Mouse (Mus musculus): ENCODE data around the gene Eif2ak2. TPM values are rescaled to one million over a fixed set of nuclear protein-coding genes. Genes with fewer than 3 reads are reported as not detected.

Gene Eif2ak2
- polyA plus RNA-seq (2014; fragmentation: Nextera tagmentation; extraction: Ambion mirVana), result 2.1 and 4.3 TPM in 2 replicates

- H3K4me1 ChIP-seq (replicated peaks; ENCODE audit: control insufficient read depth, insufficient read depth, low read length), result no peaks in the 10 kb centered on the region
- peak within 1 kb of the TSS; percentile 39 for H3K4me3 ChIP-seq (replicated peaks; ENCODE audit: low read length)
- H3K4me2 ChIP-seq (replicated peaks), result peak within 1 kb of the TSS; percentile 59
- no peaks in the 10 kb centered on the region for H3K9me3 ChIP-seq (ENCODE audit: control insufficient read depth, low read length)
- no peaks in the 10 kb centered on the region for H3K27me3 ChIP-seq (ENCODE audit: control insufficient read depth, insufficient read depth, low read length)
- peak within 1 kb of the TSS; percentile 55 for H3K9ac ChIP-seq
- peak; percentile 87 for ATAC-seq (ENCODE audit: low FRiP score)
- H3K27ac ChIP-seq, result 0 out of 2 replicates have a peak within 1 kb of the TSS, but pooled peaks have one; percentile 32
- DNase-seq (ENCODE audit: low spot score), result peak; percentile 55
- WGBS, result 2% methylated on average over 28 of the region's 28 CpGs
- no peaks in the 10 kb centered on the region for H3K36me3 ChIP-seq (replicated peaks; ENCODE audit: control insufficient read depth, insufficient read depth)
Measured at GRCm38 (mm10) chr17:78882401-78883112, at the start of gene Eif2ak2. Gene Eif2ak2 (minus strand): TSS chr17:78882573.

GRCm38 (mm10) chr17:78917696-78918095, 35.3 kb upstream of the Eif2ak2 start:
- Histone ChIP-seq H3K4me3 (replicated peaks; ENCODE audit: low read length) (no peak overlapping the region; the same call in 1 of the 2 replicates), H3K4me2 (replicated peaks) (peak overlapping the region; percentile 68), H3K9ac (peak overlapping the region; percentile 83; the same call in 1 of the 2 replicates), H3K4me1 (replicated peaks; ENCODE audit: control insufficient read depth, insufficient read depth, low read length) (peaks cover 14% of the 10 kb centered on the region), H3K36me3 (replicated peaks; ENCODE audit: control insufficient read depth, insufficient read depth) (peaks cover 44% of the 10 kb centered on the region), H3K27ac (no peak overlapping the region), H3K27me3 (ENCODE audit: control insufficient read depth, insufficient read depth, low read length) (no peaks in the 10 kb centered on the region), H3K9me3 (ENCODE audit: control insufficient read depth, low read length) (no peaks in the 10 kb centered on the region)
- ATAC-seq (ENCODE audit: low FRiP score) (no peak), DNase-seq (ENCODE audit: low spot score) (no peak)
- WGBS, result 47% methylated on average over 6 of the region's 6 CpGs

GRCm38 (mm10) chr17:78916899-78917298, 34.5 kb upstream of the Eif2ak2 start:
- no peak for DNase-seq (ENCODE audit: low spot score)
- WGBS, result 3% methylated on average over 11 of the region's 11 CpGs
- H3K27ac ChIP-seq, result peak overlapping the region; percentile 74
- H3K9ac ChIP-seq, result peak overlapping the region; percentile 83
- peaks cover 14% of the 10 kb centered on the region for H3K4me1 ChIP-seq (replicated peaks; ENCODE audit: control insufficient read depth, insufficient read depth, low read length)
- peaks cover 36% of the 10 kb centered on the region for H3K36me3 ChIP-seq (replicated peaks; ENCODE audit: control insufficient read depth, insufficient read depth)
- H3K9me3 ChIP-seq (ENCODE audit: control insufficient read depth, low read length), result no peaks in the 10 kb centered on the region
- peak; percentile 19; the same call in 1 of the 2 replicates for ATAC-seq (ENCODE audit: low FRiP score)
- no peaks in the 10 kb centered on the region for H3K27me3 ChIP-seq (ENCODE audit: control insufficient read depth, insufficient read depth, low read length)
- H3K4me2 ChIP-seq (replicated peaks), result peak overlapping the region; percentile 68
- H3K4me3 ChIP-seq (replicated peaks; ENCODE audit: low read length), result peak overlapping the region; percentile 57

GRCm38 (mm10) chr17:78916369-78916813, 34.0 kb upstream of the Eif2ak2 start, which contains the start of gene Cebpzos:
Gene Cebpzos (plus strand): TSS chr17:78916500.
- peak within 1 kb of the TSS; percentile 68 for H3K4me2 ChIP-seq (replicated peaks)
- no peaks in the 10 kb centered on the region for H3K27me3 ChIP-seq (ENCODE audit: control insufficient read depth, insufficient read depth, low read length)
- DNase-seq (ENCODE audit: low spot score) (peak; percentile 92), ATAC-seq (ENCODE audit: low FRiP score) (peak; percentile 95)
- H3K4me1 ChIP-seq (replicated peaks; ENCODE audit: control insufficient read depth, insufficient read depth, low read length), result peaks cover 14% of the 10 kb centered on the region
- no peaks in the 10 kb centered on the region for H3K9me3 ChIP-seq (ENCODE audit: control insufficient read depth, low read length)
- H3K36me3 ChIP-seq (replicated peaks; ENCODE audit: control insufficient read depth, insufficient read depth), result peaks cover 31% of the 10 kb centered on the region
- H3K9ac ChIP-seq, result peak within 1 kb of the TSS; percentile 83
- peak within 1 kb of the TSS; percentile 57 for H3K4me3 ChIP-seq (replicated peaks; ENCODE audit: low read length)
- under 1% methylated on average over 37 of the region's 37 CpGs for WGBS
- H3K27ac ChIP-seq, result peak within 1 kb of the TSS; percentile 74

GRCm38 (mm10) chr17:78915772-78916171, 33.4 kb upstream of the Eif2ak2 start:
- Histone ChIP-seq H3K9ac (peak overlapping the region; percentile 83), H3K4me1 (replicated peaks; ENCODE audit: control insufficient read depth, insufficient read depth, low read length) (peaks cover 14% of the 10 kb centered on the region), H3K9me3 (ENCODE audit: control insufficient read depth, low read length) (no peaks in the 10 kb centered on the region), H3K36me3 (replicated peaks; ENCODE audit: control insufficient read depth, insufficient read depth) (peaks cover 25% of the 10 kb centered on the region), H3K27ac (peak overlapping the region; percentile 74; the same call in 1 of the 2 replicates), H3K27me3 (ENCODE audit: control insufficient read depth, insufficient read depth, low read length) (no peaks in the 10 kb centered on the region), H3K4me2 (replicated peaks) (peak overlapping the region; percentile 68), H3K4me3 (replicated peaks; ENCODE audit: low read length) (peak overlapping the region; percentile 57)
- ATAC-seq (ENCODE audit: low FRiP score) (peak; percentile 21), DNase-seq (ENCODE audit: low spot score) (peak; percentile 48)
- 50% methylated on average over 6 of the region's 6 CpGs for WGBS

GRCm38 (mm10) chr17:78913921-78914320, 31.5 kb upstream of the Eif2ak2 start:
- H3K9ac ChIP-seq, result no peak overlapping the region
- ATAC-seq (ENCODE audit: low FRiP score) (no peak), DNase-seq (ENCODE audit: low spot score) (no peak)
- no peak overlapping the region for H3K4me2 ChIP-seq (replicated peaks)
- 68% methylated on average over 3 of the region's 3 CpGs for WGBS
- peaks cover 14% of the 10 kb centered on the region for H3K4me1 ChIP-seq (replicated peaks; ENCODE audit: control insufficient read depth, insufficient read depth, low read length)
- no peak overlapping the region for H3K27ac ChIP-seq
- H3K9me3 ChIP-seq (ENCODE audit: control insufficient read depth, low read length), result no peaks in the 10 kb centered on the region
- H3K36me3 ChIP-seq (replicated peaks; ENCODE audit: control insufficient read depth, insufficient read depth), result peaks cover 8% of the 10 kb centered on the region; the same call in 1 of the 2 replicates
- H3K27me3 ChIP-seq (ENCODE audit: control insufficient read depth, insufficient read depth, low read length), result no peaks in the 10 kb centered on the region; the same call in 1 of the 2 replicates
- H3K4me3 ChIP-seq (replicated peaks; ENCODE audit: low read length), result no peak overlapping the region

- Histone ChIP-seq H3K27me3 (ENCODE audit: control insufficient read depth, insufficient read depth, low read length) (no peaks in the 10 kb centered on the region; the same call in 1 of the 2 replicates), H3K4me1 (replicated peaks; ENCODE audit: control insufficient read depth, insufficient read depth, low read length) (peaks cover 13% of the 10 kb centered on the region), H3K4me3 (replicated peaks; ENCODE audit: low read length) (peak overlapping the region; percentile 29), H3K36me3 (replicated peaks; ENCODE audit: control insufficient read depth, insufficient read depth) (no peaks in the 10 kb centered on the region), H3K9me3 (ENCODE audit: control insufficient read depth, low read length) (no peaks in the 10 kb centered on the region), H3K9ac (peak overlapping the region; percentile 32), H3K27ac (peak overlapping the region; percentile 38; the same call in 1 of the 2 replicates), H3K4me2 (replicated peaks) (peak overlapping the region; percentile 50)
- DNase-seq (ENCODE audit: low spot score), result peak; percentile 58
- peak; percentile 74 for ATAC-seq (ENCODE audit: low FRiP score)
- WGBS, result 23% methylated on average over 6 of the region's 6 CpGs
Measured at GRCm38 (mm10) chr17:78912861-78913281, 30.5 kb upstream of the Eif2ak2 start.

GRCm38 (mm10) chr17:78909374-78909773, 27.0 kb upstream of the Eif2ak2 start:
- DNase-seq (ENCODE audit: low spot score) (no peak), ATAC-seq (ENCODE audit: low FRiP score) (no peak)
- H3K36me3 ChIP-seq (replicated peaks; ENCODE audit: control insufficient read depth, insufficient read depth), result no peaks in the 10 kb centered on the region
- no peaks in the 10 kb centered on the region for H3K4me1 ChIP-seq (replicated peaks; ENCODE audit: control insufficient read depth, insufficient read depth, low read length)
- H3K27me3 ChIP-seq (ENCODE audit: control insufficient read depth, insufficient read depth, low read length), result no peaks in the 10 kb centered on the region; the same call in 1 of the 2 replicates
- no peak overlapping the region for H3K27ac ChIP-seq
- no peak overlapping the region for H3K9ac ChIP-seq
- 84% methylated on average over 2 of the region's 2 CpGs for WGBS
- H3K4me3 ChIP-seq (replicated peaks; ENCODE audit: low read length), result no peak overlapping the region
- no peak overlapping the region for H3K4me2 ChIP-seq (replicated peaks)
- H3K9me3 ChIP-seq (ENCODE audit: control insufficient read depth, low read length), result no peaks in the 10 kb centered on the region

- H3K27me3 ChIP-seq (ENCODE audit: control insufficient read depth, insufficient read depth, low read length), result no peaks in the 10 kb centered on the region; the same call in 1 of the 2 replicates
- H3K36me3 ChIP-seq (replicated peaks; ENCODE audit: control insufficient read depth, insufficient read depth), result no peaks in the 10 kb centered on the region
- no peaks in the 10 kb centered on the region for H3K4me1 ChIP-seq (replicated peaks; ENCODE audit: control insufficient read depth, insufficient read depth, low read length)
- no peak within 1 kb of the TSS for H3K4me2 ChIP-seq (replicated peaks)
- DNase-seq (ENCODE audit: low spot score), result no peak
- 89% methylated on average over 5 of the region's 5 CpGs for WGBS
- H3K9ac ChIP-seq, result no peak within 1 kb of the TSS
- no peak for ATAC-seq (ENCODE audit: low FRiP score)
- H3K9me3 ChIP-seq (ENCODE audit: control insufficient read depth, low read length), result no peaks in the 10 kb centered on the region
- H3K4me3 ChIP-seq (replicated peaks; ENCODE audit: low read length), result no peak within 1 kb of the TSS
- no peak within 1 kb of the TSS for H3K27ac ChIP-seq
Measured at GRCm38 (mm10) chr17:78906892-78907291, 24.5 kb upstream of the Eif2ak2 start, which contains the start of gene Sult6b1. Gene Sult6b1 (minus strand): TSS chr17:78906992.

Data from hindbrain, embryonic 14.5 days (tissue).